Mouse (Mus musculus) midbrain, embryonic 12.5 days (tissue): ENCODE results near the gene Sh2d5. TPM values are rescaled to one million over a fixed set of nuclear protein-coding genes. Genes with fewer than 3 reads are reported as not detected.

Experiments used
- ATAC-seq: fragments of 200-750 bp; cut with Nextera tagmentation; 2 replicates; pipeline ENCODE4 v1.8.0; 2017; ENCODE audit warnings: low read depth, moderate TSS enrichment, moderate library complexity; ENCODE audit not compliant: low FRiP score
- H3K27ac ChIP-seq: fragments of 300-500 bp; sonication (generic); replicated peaks from 2 replicates; pipeline ENCODE4 v1.5.1; 2016; ENCODE audit warnings: mild to moderate bottlenecking
- H3K27me3 ChIP-seq: fragments of 300-500 bp; sonication (generic); 2 replicates; pipeline ENCODE4 v1.6.1; 2016; ENCODE audit warnings: mild to moderate bottlenecking
- H3K36me3 ChIP-seq: fragments of 300-500 bp; sonication (generic); 2 replicates; pipeline ENCODE4 v1.6.1; 2016
- H3K4me1 ChIP-seq: fragments of 300-500 bp; sonication (generic); 2 replicates; pipeline ENCODE4 v1.6.1; 2016
- H3K4me2 ChIP-seq: fragments of 300-500 bp; sonication (generic); replicated peaks from 2 replicates; pipeline ENCODE4 v1.6.1; 2016; ENCODE audit warnings: mild to moderate bottlenecking, moderate library complexity
- H3K4me3 ChIP-seq: fragments of 300-500 bp; sonication (generic); 2 replicates; pipeline ENCODE4 v1.5.1; 2016; ENCODE audit warnings: mild to moderate bottlenecking
- H3K9ac ChIP-seq: fragments of 300-500 bp; sonication (generic); replicated peaks from 2 replicates; pipeline ENCODE4 v1.6.1; 2016; ENCODE audit warnings: mild to moderate bottlenecking, moderate library complexity
- H3K9me3 ChIP-seq: fragments of 300-500 bp; sonication (generic); 2 replicates; pipeline ENCODE4 v1.6.1; 2016; ENCODE audit warnings: mild to moderate bottlenecking
- WGBS: fragments of 180-500 bp; shearing (Covaris S2); methylation state at CpG from one replicate; pipeline ENCODE4 v1.1.7; 2016; 5-methylcytosine and 5-hydroxymethylcytosine counted together
- polyA plus RNA-seq: library from polyadenylated mRNA; unstranded; fragments of >200 nt; fragmentation: Nextera tagmentation; extraction: Ambion mirVana; gene quantifications from 2 replicates; pipeline ENCODE4 v1.2.1, GENCODE M21; 2016

The Sh2d5 gene
- polyA plus RNA-seq: 3.2 and 3.3 TPM in 2 replicates

DNA sequence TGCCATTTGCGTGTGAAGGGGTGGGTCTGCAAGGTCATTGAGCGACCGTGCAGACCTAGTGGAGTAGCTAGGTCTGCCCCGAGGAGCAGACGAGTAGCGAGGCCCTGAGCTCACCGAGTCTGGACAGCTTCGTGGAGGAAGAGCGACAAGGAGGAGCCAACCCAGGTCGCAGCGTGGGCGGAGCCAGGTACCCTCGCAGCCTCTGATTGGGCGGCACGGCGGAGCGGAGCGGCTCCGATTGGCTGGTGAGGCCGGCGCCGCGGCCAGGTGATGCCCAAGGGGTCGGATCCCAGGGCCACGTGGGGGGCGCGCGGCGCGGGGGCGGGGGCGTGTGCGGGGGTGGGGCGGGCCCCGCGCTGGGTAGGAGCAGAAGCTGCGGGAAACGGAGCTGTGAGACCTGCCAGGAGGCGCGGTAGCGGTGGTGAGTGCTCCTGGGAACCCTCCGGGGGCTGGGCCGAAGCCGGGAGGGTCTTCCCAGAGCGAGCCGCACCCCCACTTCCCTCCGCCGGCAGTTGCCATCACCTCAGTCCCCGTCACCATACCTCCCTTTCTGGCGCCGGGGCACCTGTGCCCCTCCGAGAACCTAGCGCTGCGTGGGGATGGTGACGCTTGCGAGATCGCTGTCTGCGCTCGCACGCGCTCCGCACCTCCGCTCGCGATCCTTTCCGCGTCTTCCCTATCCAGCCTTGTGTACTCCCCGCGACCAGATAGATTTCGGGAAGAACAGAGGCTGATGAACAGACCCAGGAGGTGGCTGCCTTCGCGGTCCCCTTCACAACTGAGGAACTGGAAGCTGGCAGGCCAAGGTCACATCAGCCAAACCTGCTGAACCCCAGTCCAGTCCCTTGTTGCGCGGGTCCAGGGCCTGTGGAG lies at the start of gene Sh2d5, which contains the start of gene Kif17:
Gene Sh2d5 (plus strand): TSS at position 316 of the 873 bp plus-strand sequence.
Gene Kif17 (plus strand): TSS at position 348 of the 873 bp plus-strand sequence.
- peak within 1 kb of the TSS; percentile 31 for H3K27ac ChIP-seq
- no peaks in the 10 kb centered on the region for H3K9me3 ChIP-seq
- peak within 1 kb of the TSS; percentile 52 for H3K9ac ChIP-seq
- H3K36me3 ChIP-seq: peaks cover 24% of the 10 kb centered on the region
- peaks cover 32% of the 10 kb centered on the region for H3K4me1 ChIP-seq
- H3K4me2 ChIP-seq: peak within 1 kb of the TSS; percentile 96
- WGBS: 1% methylated on average over 72 of the region's 74 CpGs
- peak; percentile 87 for ATAC-seq
- peak within 1 kb of the TSS; percentile 57 for H3K4me3 ChIP-seq
- H3K27me3 ChIP-seq: peaks cover 69% of the 10 kb centered on the region

DNA sequence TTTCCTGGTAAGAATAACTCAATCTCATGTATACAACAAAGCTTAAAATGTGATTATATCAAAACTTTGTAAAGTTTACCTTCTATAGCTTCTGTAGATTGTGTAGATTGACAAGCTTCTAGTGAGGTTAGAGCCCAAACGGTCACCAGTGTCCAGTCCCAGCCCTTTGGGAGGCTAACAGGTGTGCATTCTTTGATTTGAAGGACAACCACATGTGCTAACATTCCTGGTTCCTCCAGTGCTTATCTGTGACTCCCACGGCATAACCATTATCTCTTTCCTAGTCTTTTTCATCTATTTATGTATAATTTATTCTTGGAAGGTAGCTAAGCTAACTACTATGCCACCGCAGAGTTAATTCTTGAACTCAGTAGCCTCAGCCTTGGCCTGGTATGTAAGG lies 49.4 kb upstream of the Sh2d5 start:
- WGBS: 94% methylated on average over 3 of the region's 3 CpGs
- no peaks in the 10 kb centered on the region for H3K4me1 ChIP-seq
- no peak overlapping the region for H3K4me2 ChIP-seq
- no peaks in the 10 kb centered on the region for H3K27me3 ChIP-seq
- peaks cover 91% of the 10 kb centered on the region for H3K36me3 ChIP-seq
- no peaks in the 10 kb centered on the region for H3K9me3 ChIP-seq
- no peak overlapping the region for H3K9ac ChIP-seq
- ATAC-seq: no peak
- H3K27ac ChIP-seq: no peak overlapping the region
- H3K4me3 ChIP-seq: no peak overlapping the region

DNA sequence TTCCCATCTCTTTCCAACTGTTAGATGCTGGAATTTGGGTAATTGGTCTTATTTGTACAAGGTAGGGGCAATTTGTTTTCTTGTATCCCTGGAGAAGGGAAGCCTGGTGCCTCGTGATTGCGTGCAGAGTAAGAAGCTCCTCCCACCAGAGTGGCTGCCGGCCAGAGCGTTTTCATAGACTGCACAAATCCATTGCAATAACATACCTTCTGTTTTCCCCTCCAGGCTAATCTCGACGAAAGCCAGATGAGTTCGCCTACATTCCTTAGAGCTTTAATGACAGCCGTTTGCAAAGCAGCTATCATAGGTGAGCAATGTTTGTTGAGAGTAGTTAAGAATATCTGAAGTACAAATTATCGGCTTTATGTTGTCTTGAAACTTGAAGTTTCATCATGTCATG lies 48.5 kb upstream of the Sh2d5 start:
- Histone ChIP-seq H3K9ac (no peak overlapping the region), H3K4me1 (no peaks in the 10 kb centered on the region), H3K9me3 (no peaks in the 10 kb centered on the region), H3K36me3 (peaks cover 88% of the 10 kb centered on the region), H3K27me3 (no peaks in the 10 kb centered on the region), H3K4me2 (no peak overlapping the region), H3K27ac (no peak overlapping the region), H3K4me3 (no peak overlapping the region)
- 91% methylated on average over 9 of the region's 9 CpGs for WGBS
- ATAC-seq: no peak

DNA sequence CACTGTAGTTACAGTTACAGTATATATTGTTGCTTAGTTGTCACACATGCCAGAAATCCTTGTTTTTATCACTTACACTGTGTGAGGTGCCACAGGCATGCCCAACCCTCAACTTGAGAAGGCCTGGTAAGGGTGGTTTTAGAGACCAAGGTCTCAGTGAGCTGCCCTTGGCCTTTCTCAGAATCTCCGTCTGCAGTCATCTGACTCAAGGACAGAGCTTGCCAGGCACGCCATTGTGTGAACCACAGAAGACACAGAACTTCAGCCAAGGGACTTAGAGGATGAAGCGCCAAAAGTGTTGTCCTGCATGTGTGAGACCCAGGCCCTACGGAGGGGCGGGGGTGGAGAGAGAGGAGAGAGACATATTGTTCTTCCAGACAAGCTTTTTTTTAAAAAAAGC lies 40.1 kb upstream of the Sh2d5 start:
- Histone ChIP-seq H3K4me2 (no peak overlapping the region), H3K4me3 (no peak overlapping the region), H3K9me3 (no peaks in the 10 kb centered on the region), H3K27ac (no peak overlapping the region), H3K4me1 (no peaks in the 10 kb centered on the region), H3K9ac (no peak overlapping the region), H3K27me3 (no peaks in the 10 kb centered on the region), H3K36me3 (peaks cover 44% of the 10 kb centered on the region)
- no peak for ATAC-seq
- 91% methylated on average over 5 of the region's 5 CpGs for WGBS

- ATAC-seq: no peak
- Histone ChIP-seq H3K9me3 (no peaks in the 10 kb centered on the region), H3K27me3 (no peaks in the 10 kb centered on the region), H3K4me2 (no peak overlapping the region), H3K27ac (no peak overlapping the region), H3K36me3 (peaks cover 18% of the 10 kb centered on the region), H3K4me1 (peaks cover 18% of the 10 kb centered on the region), H3K4me3 (no peak overlapping the region), H3K9ac (no peak overlapping the region)
- WGBS: 93% methylated on average over 3 of the region's 3 CpGs
Observed at GRCm38 (mm10) chr4:138213861-138214260, 36.3 kb upstream of the Sh2d5 start.

- peak overlapping the region; percentile 100 for H3K27ac ChIP-seq
- H3K9me3 ChIP-seq: no peaks in the 10 kb centered on the region
- WGBS: 50% methylated on average over 13 of the region's 13 CpGs
- peak overlapping the region; percentile 93 for H3K4me3 ChIP-seq
- peak overlapping the region; percentile 70 for H3K4me2 ChIP-seq
- ATAC-seq: no peak
- 0 out of 2 replicates have a peak, but pooled peaks cover 7% of the 10 kb centered on the region for H3K36me3 ChIP-seq
- H3K9ac ChIP-seq: peak overlapping the region; percentile 98
- no peaks in the 10 kb centered on the region for H3K27me3 ChIP-seq
- peaks cover 34% of the 10 kb centered on the region for H3K4me1 ChIP-seq
Observed at GRCm38 (mm10) chr4:138215671-138216199, 34.5 kb upstream of the Sh2d5 start.

DNA sequence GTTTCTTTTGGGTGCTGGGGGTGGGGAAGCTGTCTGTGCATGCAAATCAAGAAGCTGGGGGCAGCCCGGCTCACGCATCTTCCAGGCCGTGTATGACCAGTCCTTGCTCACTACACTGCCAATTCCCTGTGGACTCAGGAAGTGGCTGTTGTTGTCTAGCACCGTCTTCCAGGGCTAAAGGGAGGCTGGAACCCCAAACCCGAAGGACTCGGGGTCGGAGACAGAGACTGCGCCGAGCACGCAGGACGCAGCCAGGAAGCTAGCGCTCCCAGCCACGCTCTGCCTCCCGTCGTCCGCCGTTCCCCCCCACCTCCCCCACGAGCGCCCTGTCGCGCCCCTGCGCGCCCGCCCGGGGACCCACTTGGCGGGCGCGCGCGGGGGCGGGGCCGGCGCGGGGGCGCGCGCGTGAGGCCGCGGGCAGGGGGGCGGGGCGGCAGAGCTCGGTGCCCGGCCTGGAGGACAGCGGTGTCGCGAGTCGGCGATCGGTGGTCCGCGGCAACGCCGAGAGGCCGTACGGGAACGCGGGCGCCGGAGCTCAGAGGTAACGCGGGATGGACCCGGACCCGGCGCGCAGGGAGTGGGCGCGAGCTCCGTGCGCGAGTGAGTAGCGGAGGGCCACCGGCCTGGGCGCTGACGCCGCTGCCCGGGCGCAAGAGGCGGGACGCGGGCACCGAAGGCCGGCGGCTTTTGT lies 33.9 kb upstream of the Sh2d5 start, which contains the start of gene Hp1bp3:
Gene Hp1bp3 (plus strand): TSS at position 97 of the 691 bp plus-strand sequence.
- Histone ChIP-seq H3K4me1 (peaks cover 34% of the 10 kb centered on the region), H3K27me3 (no peaks in the 10 kb centered on the region), H3K4me3 (peak within 1 kb of the TSS; percentile 93), H3K36me3 (0 out of 2 replicates have a peak, but pooled peaks cover 7% of the 10 kb centered on the region), H3K4me2 (peak within 1 kb of the TSS; percentile 71), H3K9ac (peak within 1 kb of the TSS; percentile 98), H3K9me3 (no peaks in the 10 kb centered on the region), H3K27ac (peak within 1 kb of the TSS; percentile 100)
- WGBS: 1% methylated on average over 78 of the region's 84 CpGs
- peak; percentile 82 for ATAC-seq

GRCm38 (mm10) chr4:138216891-138217392 lies 33.3 kb upstream of the Sh2d5 start:
- WGBS: under 1% methylated on average over 35 of the region's 68 CpGs

GRCm38 (mm10) chr4:138217441-138217840 lies 32.8 kb upstream of the Sh2d5 start:
- Histone ChIP-seq H3K27ac (peak overlapping the region; percentile 100), H3K9me3 (no peaks in the 10 kb centered on the region), H3K27me3 (no peaks in the 10 kb centered on the region), H3K4me3 (peak overlapping the region; percentile 93), H3K9ac (peak overlapping the region; percentile 98), H3K4me2 (peak overlapping the region; percentile 71), H3K4me1 (peaks cover 34% of the 10 kb centered on the region), H3K36me3 (peaks cover 12% of the 10 kb centered on the region)
- peak; percentile 8; the same call in 1 of the 2 replicates for ATAC-seq
- under 1% methylated on average over 35 of the region's 36 CpGs for WGBS

More at GRCm38 (mm10) chr4:138216891-138217392, 33.3 kb upstream of the Sh2d5 start:
- peaks cover 34% of the 10 kb centered on the region for H3K4me1 ChIP-seq
- H3K27me3 ChIP-seq: no peaks in the 10 kb centered on the region
- H3K27ac ChIP-seq: peak overlapping the region; percentile 100
- peak; percentile 96 for ATAC-seq
- peak overlapping the region; percentile 98 for H3K9ac ChIP-seq
- peak overlapping the region; percentile 71 for H3K4me2 ChIP-seq
- H3K36me3 ChIP-seq: peaks cover 7% of the 10 kb centered on the region; the same call in 1 of the 2 replicates
- peak overlapping the region; percentile 93 for H3K4me3 ChIP-seq
- H3K9me3 ChIP-seq: no peaks in the 10 kb centered on the region

GRCm38 (mm10) chr4:138217951-138218685 lies 32.1 kb upstream of the Sh2d5 start:
- Histone ChIP-seq H3K4me1 (peaks cover 34% of the 10 kb centered on the region), H3K4me2 (peak overlapping the region; percentile 71), H3K27me3 (no peaks in the 10 kb centered on the region), H3K36me3 (peaks cover 19% of the 10 kb centered on the region), H3K9ac (peak overlapping the region; percentile 98), H3K9me3 (no peaks in the 10 kb centered on the region), H3K27ac (peak overlapping the region; percentile 100; the same call in 1 of the 2 replicates), H3K4me3 (peak overlapping the region; percentile 93)
- 84% methylated on average over 11 of the region's 11 CpGs for WGBS
- ATAC-seq: no peak

- no peak overlapping the region for H3K4me3 ChIP-seq
- no peaks in the 10 kb centered on the region for H3K27me3 ChIP-seq
- no peaks in the 10 kb centered on the region for H3K9me3 ChIP-seq
- H3K4me1 ChIP-seq: peaks cover 34% of the 10 kb centered on the region
- no peak overlapping the region for H3K4me2 ChIP-seq
- H3K36me3 ChIP-seq: peaks cover 31% of the 10 kb centered on the region
- H3K9ac ChIP-seq: no peak overlapping the region; the same call in 1 of the 2 replicates
- WGBS: 85% methylated on average over 5 of the region's 5 CpGs
- ATAC-seq: no peak
- no peak overlapping the region for H3K27ac ChIP-seq
Observed at GRCm38 (mm10) chr4:138219331-138219730, 30.9 kb upstream of the Sh2d5 start.
